Mouse (Mus musculus): ENCODE data around the gene Mcrip2.

The Mcrip2 gene

DNA sequence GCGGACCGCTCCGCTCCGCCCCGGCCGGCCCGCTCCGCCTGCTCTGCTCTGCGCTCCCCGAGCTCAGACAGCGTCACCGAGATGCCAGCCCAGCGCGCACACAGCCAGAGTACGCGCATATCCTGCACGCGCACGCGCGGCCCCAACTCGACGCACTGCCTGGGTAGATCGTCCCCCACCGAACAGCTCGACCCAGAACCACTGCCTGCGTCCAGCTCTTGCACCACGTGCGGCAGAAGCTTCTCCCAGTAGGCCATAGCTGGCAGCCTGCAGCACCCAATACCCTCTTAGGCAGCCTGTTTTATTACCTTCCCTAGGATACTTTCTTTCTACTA is 31.5 kb downstream of the Mcrip2 start, which contains the start of gene Rhbdl1:
Gene Rhbdl1, minus strand, starts transcription at position 220 of the 335 bp plus-strand sequence.
- ATAC-seq (ENCODE audit: insufficient number of reproducible peaks, low FRiP score, low TSS enrichment), result peak; percentile 45; the same call in 1 of the 2 replicates

DNA sequence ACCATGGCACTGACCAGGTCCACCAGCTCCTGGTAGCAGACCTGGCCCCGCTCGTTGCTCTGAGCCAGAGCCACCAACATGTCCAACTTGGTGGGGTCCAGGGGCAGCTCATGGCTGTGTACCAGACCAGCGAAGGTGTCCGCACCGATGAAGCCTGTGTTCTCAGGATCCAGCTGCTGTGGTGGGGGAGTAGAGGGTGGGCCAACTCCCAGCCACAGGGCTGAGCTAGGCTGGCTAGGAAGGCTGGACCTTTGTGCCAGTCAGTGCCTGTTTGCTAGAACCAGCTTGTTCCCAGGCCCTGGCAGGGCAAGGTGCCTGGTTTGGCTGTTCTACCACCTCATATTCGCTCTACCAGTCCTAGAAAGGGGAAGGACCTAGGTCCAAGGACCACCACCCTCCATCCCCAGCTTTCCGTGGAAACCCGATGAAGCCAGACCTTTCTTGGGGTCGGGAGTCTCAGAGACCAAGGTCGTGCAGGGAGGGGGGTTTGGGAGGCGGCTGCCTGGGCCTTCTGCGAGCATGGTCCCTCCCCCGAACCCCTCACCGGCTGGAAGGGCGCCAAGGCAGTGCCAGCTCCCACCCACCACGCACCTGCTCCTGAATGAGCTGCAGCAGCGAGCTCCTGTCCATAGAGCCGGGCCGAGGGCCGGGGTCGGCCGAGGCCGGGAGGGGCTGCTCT is 32.0 kb downstream of the Mcrip2 start:
- no peak for ATAC-seq (ENCODE audit: insufficient number of reproducible peaks, low FRiP score, low TSS enrichment)

- no peak for ATAC-seq (ENCODE audit: insufficient number of reproducible peaks, low FRiP score, low TSS enrichment)
These were observed 32.7 kb downstream of the Mcrip2 start for GRCm38 (mm10) chr17:25835816-25836215.

GRCm38 (mm10) chr17:25835301-25835700 is 33.3 kb downstream of the Mcrip2 start:
- ATAC-seq (ENCODE audit: insufficient number of reproducible peaks, low FRiP score, low TSS enrichment), result no peak

GRCm38 (mm10) chr17:25834595-25835222 is 33.9 kb downstream of the Mcrip2 start:
- ATAC-seq (ENCODE audit: insufficient number of reproducible peaks, low FRiP score, low TSS enrichment), result no peak

DNA sequence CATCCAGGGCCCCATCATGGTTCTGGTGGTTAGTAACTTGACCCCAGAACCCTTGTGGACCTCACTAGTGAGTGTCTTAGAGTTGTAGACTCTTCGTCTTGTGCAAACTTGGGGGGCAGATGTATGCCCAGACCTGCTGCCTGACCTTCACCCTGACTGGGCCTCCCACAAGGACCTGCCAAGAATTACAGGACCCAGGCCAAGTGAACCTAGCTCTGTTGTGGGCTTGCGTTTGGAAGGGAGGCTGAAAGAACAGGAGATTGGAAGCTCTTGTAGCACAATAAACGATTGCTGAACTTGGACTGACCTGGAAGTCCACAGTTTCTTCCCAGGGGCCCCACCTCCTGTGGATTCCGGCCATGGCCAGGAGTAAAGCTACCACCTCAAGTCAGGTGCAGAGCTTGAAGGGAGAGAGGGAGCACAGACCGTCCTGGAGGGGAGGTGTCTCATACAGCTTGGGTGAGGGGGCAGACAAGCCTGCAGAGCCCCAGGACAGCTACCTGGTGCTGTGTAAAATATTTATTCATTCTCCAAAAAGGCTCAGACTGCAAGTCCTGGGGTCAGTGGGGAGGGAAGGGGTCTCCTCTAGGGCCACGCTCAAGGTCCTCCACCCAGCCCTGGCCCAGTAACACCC is 34.5 kb downstream of the Mcrip2 start:
- ATAC-seq (ENCODE audit: insufficient number of reproducible peaks, low FRiP score, low TSS enrichment), result no peak

GRCm38 (mm10) chr17:25833291-25833663 is 35.3 kb downstream of the Mcrip2 start, which contains the start of gene Stub1:
Gene Stub1 (minus strand): TSS chr17:25833404.
- ATAC-seq (ENCODE audit: insufficient number of reproducible peaks, low FRiP score, low TSS enrichment), result 0 out of 2 replicates have a peak, but pooled peaks have one; percentile 2

DNA sequence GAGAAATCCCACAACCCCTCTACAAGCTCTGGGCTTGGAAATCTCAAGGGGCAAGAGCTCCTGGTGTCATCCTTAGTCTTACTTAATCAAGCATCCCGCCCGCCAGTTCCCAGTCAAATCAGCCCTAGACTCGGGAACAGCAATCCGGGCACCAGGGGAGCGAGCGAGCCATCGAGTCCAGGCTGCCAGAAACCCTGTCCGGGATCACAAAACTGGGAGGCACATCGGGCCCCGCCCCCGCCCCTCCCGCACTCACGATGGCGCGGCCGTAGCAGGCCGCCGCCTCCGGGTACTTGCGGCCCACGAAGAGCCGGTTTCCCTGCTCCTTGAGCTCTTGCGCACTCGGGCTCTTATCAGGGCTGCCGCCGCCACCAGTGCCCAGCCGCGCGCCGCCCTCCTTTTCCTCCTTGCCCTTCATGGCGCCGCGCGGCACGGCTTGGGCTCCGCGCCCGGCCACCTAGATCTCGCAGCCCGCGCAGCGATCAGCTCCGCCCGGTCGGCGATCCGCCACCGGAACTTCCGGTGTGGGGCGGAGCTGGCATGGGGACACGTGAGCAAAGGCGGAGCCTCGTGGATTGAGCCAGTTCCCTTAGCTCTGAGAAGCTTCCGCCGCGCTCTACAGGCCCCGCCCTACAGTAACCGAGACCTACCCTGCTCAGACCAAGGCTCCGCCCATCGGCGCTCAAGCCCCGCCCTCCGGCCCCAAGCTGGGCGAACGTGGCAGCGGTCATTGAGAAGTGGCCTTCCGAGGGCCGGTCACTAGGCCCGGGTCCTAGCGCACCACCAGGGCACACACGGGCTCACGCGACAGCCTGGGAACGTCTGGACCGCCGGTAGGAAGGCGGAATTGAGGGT is 35.9 kb downstream of the Mcrip2 start:
- ATAC-seq (ENCODE audit: insufficient number of reproducible peaks, low FRiP score, low TSS enrichment), result peak; percentile 62

GRCm38 (mm10) chr17:25831451-25832281 is 36.9 kb downstream of the Mcrip2 start:
- ATAC-seq (ENCODE audit: insufficient number of reproducible peaks, low FRiP score, low TSS enrichment), result no peak

- ATAC-seq (ENCODE audit: insufficient number of reproducible peaks, low FRiP score, low TSS enrichment), result no peak
These were observed 37.6 kb downstream of the Mcrip2 start for GRCm38 (mm10) chr17:25830806-25831431.

DNA sequence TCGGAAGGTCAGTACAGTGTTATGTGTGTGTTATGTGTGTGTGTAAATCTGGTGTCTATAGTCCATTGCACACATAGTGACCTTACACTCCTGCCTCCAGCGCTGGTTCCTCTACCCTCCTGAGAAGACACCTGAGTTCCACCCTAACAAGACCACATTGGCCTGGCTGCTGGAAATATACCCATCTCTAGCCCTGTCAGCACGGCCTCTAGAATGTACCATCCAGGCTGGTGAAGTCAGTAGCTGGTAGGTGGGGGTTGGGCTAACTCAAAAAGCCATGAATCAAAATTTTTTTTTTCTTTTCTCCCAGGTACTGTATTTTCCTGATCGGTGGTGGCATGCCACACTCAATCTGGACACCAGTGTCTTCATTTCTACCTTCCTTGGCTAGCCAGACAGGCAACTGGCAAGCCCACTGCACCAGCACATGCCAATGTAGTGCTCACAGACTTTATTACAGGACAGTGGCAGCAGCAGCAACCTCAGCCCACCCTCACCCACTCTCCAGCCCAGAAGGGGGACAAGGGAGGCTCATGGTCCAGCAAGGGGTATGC is 38.3 kb downstream of the Mcrip2 start:
- ATAC-seq (ENCODE audit: insufficient number of reproducible peaks, low FRiP score, low TSS enrichment), result no peak

DNA sequence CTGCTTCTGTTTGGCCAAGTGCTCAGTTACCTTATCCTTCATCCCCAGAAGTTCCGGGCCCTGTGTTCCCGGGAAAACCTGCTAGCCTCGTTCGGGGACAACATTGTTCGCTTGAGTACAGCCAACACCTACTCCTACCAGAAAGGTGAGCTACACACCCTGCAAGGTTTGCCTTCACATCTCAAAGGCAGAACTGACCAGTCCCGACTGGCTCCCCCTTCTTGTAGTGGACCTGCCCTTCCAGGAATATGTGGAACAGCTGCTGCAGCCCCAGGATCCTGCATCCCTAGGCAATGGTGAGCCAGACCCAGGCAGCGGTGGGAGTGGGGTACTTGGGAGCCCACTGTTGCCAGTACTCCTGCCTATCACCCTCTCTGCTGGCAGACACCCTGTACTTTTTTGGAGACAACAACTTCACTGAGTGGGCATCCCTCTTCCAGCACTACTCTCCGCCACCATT is 39.0 kb downstream of the Mcrip2 start:
- no peak for ATAC-seq (ENCODE audit: insufficient number of reproducible peaks, low FRiP score, low TSS enrichment)

DNA sequence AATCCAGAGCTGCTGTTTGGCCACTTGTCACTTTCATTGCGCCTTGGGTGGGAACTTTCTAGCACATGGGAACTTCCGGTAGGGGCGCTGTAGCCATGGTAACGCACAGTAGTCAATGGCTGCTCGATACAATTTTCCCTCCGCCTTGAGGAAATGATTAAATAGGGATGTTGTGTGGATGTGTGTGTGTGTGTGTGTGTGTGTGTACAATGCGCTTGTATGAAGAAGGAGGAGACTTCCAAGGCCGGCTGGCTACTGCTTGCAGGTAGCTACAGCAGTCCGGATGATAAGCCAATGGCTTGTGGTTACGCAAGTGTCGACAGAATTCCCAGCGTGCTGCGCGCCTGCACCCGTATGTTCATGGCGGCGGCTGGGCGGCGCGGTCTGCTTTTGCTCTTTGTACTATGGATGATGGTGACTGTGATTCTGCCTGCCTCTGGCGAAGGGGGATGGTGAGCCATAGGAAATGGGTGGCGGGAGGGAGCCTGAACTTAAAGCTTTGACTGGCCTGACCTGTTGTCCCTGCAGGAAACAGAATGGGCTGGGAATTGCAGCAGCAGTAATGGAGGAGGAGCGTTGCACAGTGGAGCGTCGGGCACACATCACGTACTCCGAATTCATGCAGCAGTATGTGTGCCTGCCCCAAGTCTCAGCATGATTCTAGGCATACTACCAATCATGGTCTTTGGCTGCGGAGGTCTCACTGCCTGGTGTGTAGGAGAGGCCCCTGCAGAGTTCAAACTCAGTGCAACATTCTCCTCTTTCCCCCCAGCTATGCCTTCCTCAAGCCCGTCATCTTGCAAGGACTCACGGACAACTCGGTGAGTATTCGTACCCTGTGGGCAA is 39.6 kb downstream of the Mcrip2 start, which contains the start of gene Jmjd8:
Gene Jmjd8, plus strand, starts transcription at position 156 of the 846 bp plus-strand sequence.
- peak; percentile 27; the same call in 1 of the 2 replicates for ATAC-seq (ENCODE audit: insufficient number of reproducible peaks, low FRiP score, low TSS enrichment)

DNA sequence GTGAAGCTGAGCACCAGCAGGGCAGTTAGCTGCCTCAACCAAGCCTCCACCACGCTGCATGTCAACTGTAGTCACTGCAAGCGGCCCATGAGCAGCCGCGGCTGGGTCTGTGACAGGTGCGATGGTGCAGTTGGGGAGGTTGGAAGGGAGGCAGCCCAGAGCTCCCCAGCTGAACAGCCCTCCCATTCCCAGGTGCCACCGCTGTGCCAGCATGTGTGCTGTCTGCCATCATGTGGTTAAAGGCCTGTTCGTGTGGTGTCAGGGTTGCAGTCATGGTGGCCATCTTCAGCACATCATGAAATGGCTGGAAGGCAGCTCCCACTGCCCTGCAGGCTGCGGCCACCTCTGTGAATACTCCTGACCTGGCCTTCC is 40.4 kb downstream of the Mcrip2 start:
- no peak for ATAC-seq (ENCODE audit: insufficient number of reproducible peaks, low FRiP score, low TSS enrichment)

DNA sequence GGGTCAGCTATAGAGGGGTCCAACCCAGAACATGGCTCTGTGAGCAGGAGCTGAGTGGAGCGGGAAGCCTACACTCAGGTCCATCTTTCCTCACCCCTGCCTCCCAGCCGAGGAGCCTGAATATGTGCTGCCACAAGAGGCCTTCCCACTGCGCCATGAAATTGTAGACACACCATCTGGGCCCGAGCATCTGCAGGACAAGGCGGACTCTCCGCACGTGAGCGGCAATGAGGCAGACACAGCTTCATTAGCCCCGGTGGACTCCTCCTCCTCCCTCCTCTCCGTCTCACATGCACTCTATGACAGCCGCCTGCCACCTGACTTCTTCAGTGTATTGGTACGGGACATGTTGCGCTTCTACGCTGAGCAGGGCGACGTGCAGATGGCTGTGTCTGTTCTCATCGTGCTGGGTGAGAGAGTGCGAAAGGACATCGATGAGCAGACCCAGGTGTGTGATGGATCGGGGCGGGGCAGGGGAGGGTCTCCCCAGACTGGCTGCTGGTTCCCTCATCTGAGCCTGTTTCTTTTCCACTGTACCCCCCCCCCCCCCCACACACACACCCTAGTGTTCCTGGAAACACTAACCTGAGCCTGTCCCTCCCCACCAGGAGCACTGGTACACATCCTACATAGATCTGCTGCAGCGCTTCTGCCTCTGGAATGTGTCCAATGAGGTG is 40.9 kb downstream of the Mcrip2 start:
- ATAC-seq (ENCODE audit: insufficient number of reproducible peaks, low FRiP score, low TSS enrichment), result no peak

DNA sequence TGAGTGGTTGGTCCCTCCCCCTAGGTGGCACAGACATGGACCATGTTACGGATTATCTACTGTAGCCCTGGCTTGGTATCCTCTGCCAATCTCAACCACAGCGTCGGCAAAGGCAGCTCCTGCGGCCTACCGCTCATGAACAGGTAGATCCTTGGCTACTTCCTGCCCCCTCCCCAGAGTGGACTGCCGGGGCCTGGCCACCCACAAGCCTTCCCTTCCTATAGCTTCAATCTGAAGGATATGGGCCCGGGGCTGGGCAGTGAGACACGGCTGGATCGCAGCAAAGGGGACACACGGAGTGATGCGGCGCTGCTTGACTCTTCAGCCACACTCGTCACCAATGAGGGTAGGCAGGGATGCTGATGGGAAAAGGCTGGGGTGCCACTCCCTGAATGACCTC is 41.6 kb downstream of the Mcrip2 start:
- no peak for ATAC-seq (ENCODE audit: insufficient number of reproducible peaks, low FRiP score, low TSS enrichment)

- no peak for ATAC-seq (ENCODE audit: insufficient number of reproducible peaks, low FRiP score, low TSS enrichment)
These were observed 42.5 kb downstream of the Mcrip2 start for GRCm38 (mm10) chr17:25825984-25826570.

Data from cerebellum, adult (tissue).